Mouse (Mus musculus): ENCODE measurements around the gene Zbtb20. TPM values are rescaled to one million over a fixed set of nuclear protein-coding genes. Genes with fewer than 3 reads are reported as not detected.

Zbtb20 gene
- polyA plus RNA-seq, 1 experiment from 2014 or later, result 44.6 TPM

DNA sequence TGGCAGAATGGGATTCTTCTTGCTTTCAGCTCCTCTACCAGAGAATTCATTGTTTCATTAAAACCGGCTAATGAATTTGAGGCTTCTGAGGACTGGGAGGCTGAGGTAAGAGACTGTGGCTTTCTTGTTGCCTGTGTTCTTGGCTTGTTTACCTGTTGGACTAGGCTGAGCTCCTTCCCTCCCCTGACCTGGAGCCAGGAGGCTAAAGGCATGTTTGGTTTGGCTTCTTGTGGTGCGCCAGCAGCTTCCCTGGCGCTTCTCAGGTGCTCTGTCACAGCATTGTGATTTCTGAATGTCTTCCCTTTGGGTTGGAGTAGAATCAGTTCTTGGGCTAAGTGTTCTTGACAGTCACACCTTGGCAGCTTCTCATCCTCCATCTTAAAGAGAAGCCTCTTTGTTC, 171.0 kb downstream of the Zbtb20 start:
- H3K4me1 ChIP-seq (ENCODE audit: insufficient read depth, low read length), result no peaks in the 10 kb centered on the region
- no peak overlapping the region for H3K4me3 ChIP-seq (ENCODE audit: low read length)
- ATAC-seq (ENCODE audit: low FRiP score, low TSS enrichment), result no peak
- H3K27ac ChIP-seq (ENCODE audit: low read length), result no peak overlapping the region
- H3K4me2 ChIP-seq (replicated peaks; ENCODE audit: low read depth, low read length), result no peak overlapping the region
- WGBS, result 91% methylated on average over 3 of the region's 3 CpGs
- H3K27me3 ChIP-seq (ENCODE audit: insufficient read depth, low read length), result no peaks in the 10 kb centered on the region
- H3K9me3 ChIP-seq (ENCODE audit: low read length), result no peaks in the 10 kb centered on the region
- no peaks in the 10 kb centered on the region for H3K36me3 ChIP-seq (ENCODE audit: insufficient read depth, low read length)
- no peak overlapping the region for H3K9ac ChIP-seq (replicated peaks; ENCODE audit: low read length)

GRCm38 (mm10) chr16:43069666-43070295, 194.1 kb downstream of the Zbtb20 start:
- no peak overlapping the region for H3K4me3 ChIP-seq (ENCODE audit: low read length)
- H3K4me1 ChIP-seq (ENCODE audit: insufficient read depth, low read length), result 0 out of 2 replicates have a peak, but pooled peaks cover 11% of the 10 kb centered on the region
- no peak overlapping the region for H3K4me2 ChIP-seq (replicated peaks; ENCODE audit: low read depth, low read length)
- no peaks in the 10 kb centered on the region for H3K27me3 ChIP-seq (ENCODE audit: insufficient read depth, low read length)
- peak overlapping the region; percentile 69 for H3K27ac ChIP-seq (ENCODE audit: low read length)
- H3K36me3 ChIP-seq (ENCODE audit: insufficient read depth, low read length), result no peaks in the 10 kb centered on the region
- 59% methylated on average over 3 of the region's 3 CpGs for whole genome bisulfite sequencing
- H3K9ac ChIP-seq (replicated peaks; ENCODE audit: low read length), result no peak overlapping the region
- H3K9me3 ChIP-seq (ENCODE audit: low read length), result no peaks in the 10 kb centered on the region
- peak; percentile 94 for ATAC-seq (ENCODE audit: low FRiP score, low TSS enrichment)

DNA sequence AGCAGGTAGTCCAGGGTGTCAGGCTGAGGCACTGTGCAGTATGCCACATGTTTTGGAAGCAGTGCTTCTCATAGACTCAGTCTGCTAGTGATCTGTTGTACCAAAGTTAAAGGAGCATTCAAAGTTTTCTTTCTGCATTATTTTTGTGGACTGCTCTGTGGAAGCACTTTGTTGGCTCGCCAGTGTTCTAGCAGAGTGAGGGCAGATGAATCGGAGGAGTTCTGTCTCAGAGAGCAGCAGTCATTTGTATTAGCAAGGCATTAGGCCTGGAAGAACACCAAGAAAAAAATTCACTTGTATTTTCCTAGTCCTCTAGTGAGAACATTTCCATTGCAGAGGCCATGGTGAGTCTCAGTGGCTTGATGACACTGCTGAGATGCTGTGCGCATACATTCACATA, 196.2 kb downstream of the Zbtb20 start:
- WGBS, result 83% methylated on average over 3 of the region's 3 CpGs
- no peak overlapping the region for H3K4me2 ChIP-seq (replicated peaks; ENCODE audit: low read depth, low read length)
- H3K27ac ChIP-seq (ENCODE audit: low read length), result 0 out of 2 replicates have a peak overlapping the region, but pooled peaks have one; percentile 40
- H3K27me3 ChIP-seq (ENCODE audit: insufficient read depth, low read length), result no peaks in the 10 kb centered on the region
- no peak overlapping the region for H3K9ac ChIP-seq (replicated peaks; ENCODE audit: low read length)
- 0 out of 2 replicates have a peak, but pooled peaks cover 11% of the 10 kb centered on the region for H3K4me1 ChIP-seq (ENCODE audit: insufficient read depth, low read length)
- H3K36me3 ChIP-seq (ENCODE audit: insufficient read depth, low read length), result no peaks in the 10 kb centered on the region
- H3K4me3 ChIP-seq (ENCODE audit: low read length), result no peak overlapping the region
- no peak for ATAC-seq (ENCODE audit: low FRiP score, low TSS enrichment)
- no peaks in the 10 kb centered on the region for H3K9me3 ChIP-seq (ENCODE audit: low read length)

DNA sequence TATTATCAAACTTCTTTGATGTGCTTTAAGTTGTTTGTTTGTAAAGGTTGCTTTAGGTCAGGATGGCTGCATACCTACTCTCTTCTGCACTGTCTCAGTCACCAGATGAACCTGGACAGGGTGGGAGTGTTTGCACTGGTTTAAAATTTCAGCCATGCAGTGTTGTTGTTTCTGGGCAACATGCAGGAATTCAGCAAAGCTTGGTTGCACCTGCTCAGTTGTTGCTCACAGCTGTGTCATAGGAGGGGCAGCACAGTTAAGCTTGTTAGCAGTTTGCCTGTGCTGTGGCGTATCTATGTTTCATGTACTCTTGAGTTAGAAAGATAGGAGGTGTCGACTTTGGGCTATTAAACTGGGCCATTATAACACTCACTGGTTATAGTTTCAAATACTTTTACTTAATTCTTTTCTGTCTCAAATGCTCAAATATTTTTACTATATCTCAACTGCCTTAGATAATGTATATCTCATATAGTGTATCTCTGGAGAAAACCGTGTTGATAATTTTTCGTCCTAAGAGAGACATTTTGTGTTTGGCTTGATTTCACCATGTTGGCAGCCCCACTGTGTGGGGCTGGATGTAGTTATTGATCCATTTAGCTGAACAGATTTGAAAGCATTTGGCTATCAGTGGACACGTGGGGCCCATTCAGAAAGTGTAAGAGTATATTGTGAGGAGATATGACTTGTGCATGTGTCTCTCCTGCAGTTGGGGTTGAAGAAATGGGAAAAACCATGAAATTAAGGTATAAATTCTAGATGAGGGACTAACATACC, 197.3 kb downstream of the Zbtb20 start:
- H3K4me1 ChIP-seq (ENCODE audit: insufficient read depth, low read length), result 0 out of 2 replicates have a peak, but pooled peaks cover 11% of the 10 kb centered on the region
- no peaks in the 10 kb centered on the region for H3K27me3 ChIP-seq (ENCODE audit: insufficient read depth, low read length)
- no peak overlapping the region for H3K4me3 ChIP-seq (ENCODE audit: low read length)
- ATAC-seq (ENCODE audit: low FRiP score, low TSS enrichment), result peak; percentile 87
- H3K36me3 ChIP-seq (ENCODE audit: insufficient read depth, low read length), result no peaks in the 10 kb centered on the region
- H3K9me3 ChIP-seq (ENCODE audit: low read length), result no peaks in the 10 kb centered on the region
- H3K27ac ChIP-seq (ENCODE audit: low read length), result no peak overlapping the region
- no peak overlapping the region for H3K4me2 ChIP-seq (replicated peaks; ENCODE audit: low read depth, low read length)
- no peak overlapping the region for H3K9ac ChIP-seq (replicated peaks; ENCODE audit: low read length)
- 67% methylated on average over 5 of the region's 5 CpGs for WGBS

DNA sequence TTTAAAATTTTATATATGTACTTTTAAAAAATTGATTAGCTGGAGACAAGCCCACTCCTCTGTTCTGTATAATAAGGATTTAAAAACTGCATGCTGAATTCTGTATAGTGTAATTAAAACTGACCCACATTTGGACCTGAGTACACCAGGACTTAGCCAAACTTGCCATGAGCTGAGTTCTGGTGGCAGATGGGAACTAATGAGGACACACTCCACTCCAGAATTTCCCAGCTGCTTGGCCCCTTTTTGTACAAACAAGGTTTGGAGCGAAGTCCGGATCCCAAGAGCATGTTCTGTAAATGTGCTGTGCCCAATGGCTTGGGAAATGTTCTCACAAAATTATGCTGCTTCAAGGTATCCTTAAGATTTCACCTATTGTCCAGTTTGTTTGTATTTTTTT, 204.7 kb downstream of the Zbtb20 start:
- no peak overlapping the region; the same call in 1 of the 2 replicates for H3K27ac ChIP-seq (ENCODE audit: low read length)
- no peak for ATAC-seq (ENCODE audit: low FRiP score, low TSS enrichment)
- 49% methylated on average over 2 of the region's 2 CpGs for WGBS

DNA sequence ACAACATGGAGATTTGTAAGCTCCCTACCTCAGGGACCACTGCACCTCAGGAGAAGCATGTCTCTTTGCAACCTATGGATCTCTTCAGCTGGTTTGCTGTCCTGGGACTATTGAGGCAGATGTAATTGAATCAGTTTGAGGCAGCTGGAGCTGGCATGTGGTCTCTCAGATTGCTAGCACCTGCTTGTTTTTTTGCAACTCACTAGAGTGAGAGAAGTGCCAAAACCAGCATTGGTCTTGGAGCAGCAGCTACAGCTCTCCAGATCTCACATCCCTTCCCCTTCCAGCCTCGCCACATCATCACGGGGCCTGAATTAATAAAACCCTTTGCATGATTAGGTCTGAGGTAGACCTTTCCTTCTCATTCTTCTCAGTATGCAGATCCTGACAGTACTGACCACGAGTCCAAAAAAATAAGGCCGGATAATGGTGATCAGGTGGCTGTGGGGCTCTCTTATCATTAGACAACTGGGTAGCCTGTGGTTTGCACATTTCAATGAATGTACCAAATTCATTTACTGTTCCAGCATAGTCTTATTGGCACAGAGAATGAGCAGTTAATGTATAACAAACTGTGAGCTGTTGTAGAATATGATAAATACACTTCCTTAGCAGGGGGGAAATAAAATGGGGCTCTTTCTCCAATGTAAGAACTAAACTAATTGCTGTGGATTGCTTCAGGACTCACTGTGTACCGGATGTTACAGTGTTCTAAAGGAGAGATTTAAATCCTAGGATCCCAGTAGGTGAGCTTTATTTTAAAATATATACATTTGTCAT, 205.4 kb downstream of the Zbtb20 start:
- H3K36me3 ChIP-seq (ENCODE audit: insufficient read depth, low read length), result no peaks in the 10 kb centered on the region
- peak; percentile 31; the same call in 1 of the 2 replicates for ATAC-seq (ENCODE audit: low FRiP score, low TSS enrichment)
- H3K4me2 ChIP-seq (replicated peaks; ENCODE audit: low read depth, low read length), result no peak overlapping the region
- WGBS, result 69% methylated on average over 5 of the region's 5 CpGs
- no peaks in the 10 kb centered on the region for H3K27me3 ChIP-seq (ENCODE audit: insufficient read depth, low read length)
- no peaks in the 10 kb centered on the region for H3K9me3 ChIP-seq (ENCODE audit: low read length)
- peak overlapping the region; percentile 55 for H3K27ac ChIP-seq (ENCODE audit: low read length)
- H3K4me3 ChIP-seq (ENCODE audit: low read length), result no peak overlapping the region
- no peak overlapping the region for H3K9ac ChIP-seq (replicated peaks; ENCODE audit: low read length)
- peaks cover 10% of the 10 kb centered on the region for H3K4me1 ChIP-seq (ENCODE audit: insufficient read depth, low read length)

More for the DNA sequence above, 204.7 kb downstream of the Zbtb20 start:
- Histone ChIP-seq H3K9ac (replicated peaks; ENCODE audit: low read length) (no peak overlapping the region), H3K4me2 (replicated peaks; ENCODE audit: low read depth, low read length) (no peak overlapping the region), H3K9me3 (ENCODE audit: low read length) (no peaks in the 10 kb centered on the region), H3K36me3 (ENCODE audit: insufficient read depth, low read length) (no peaks in the 10 kb centered on the region), H3K4me3 (ENCODE audit: low read length) (no peak overlapping the region), H3K27me3 (ENCODE audit: insufficient read depth, low read length) (no peaks in the 10 kb centered on the region), H3K4me1 (ENCODE audit: insufficient read depth, low read length) (peaks cover 10% of the 10 kb centered on the region)

GRCm38 (mm10) chr16:43081995-43082394, 206.3 kb downstream of the Zbtb20 start:
- Histone ChIP-seq H3K9ac (replicated peaks; ENCODE audit: low read length) (no peak overlapping the region), H3K36me3 (ENCODE audit: insufficient read depth, low read length) (no peaks in the 10 kb centered on the region), H3K4me2 (replicated peaks; ENCODE audit: low read depth, low read length) (no peak overlapping the region), H3K4me3 (ENCODE audit: low read length) (no peak overlapping the region), H3K4me1 (ENCODE audit: insufficient read depth, low read length) (peaks cover 10% of the 10 kb centered on the region), H3K27me3 (ENCODE audit: insufficient read depth, low read length) (no peaks in the 10 kb centered on the region), H3K27ac (ENCODE audit: low read length) (no peak overlapping the region), H3K9me3 (ENCODE audit: low read length) (no peaks in the 10 kb centered on the region)
- ATAC-seq (ENCODE audit: low FRiP score, low TSS enrichment), result peak; percentile 77; the same call in 1 of the 2 replicates
- 39% methylated on average over 6 of the region's 6 CpGs for WGBS

DNA sequence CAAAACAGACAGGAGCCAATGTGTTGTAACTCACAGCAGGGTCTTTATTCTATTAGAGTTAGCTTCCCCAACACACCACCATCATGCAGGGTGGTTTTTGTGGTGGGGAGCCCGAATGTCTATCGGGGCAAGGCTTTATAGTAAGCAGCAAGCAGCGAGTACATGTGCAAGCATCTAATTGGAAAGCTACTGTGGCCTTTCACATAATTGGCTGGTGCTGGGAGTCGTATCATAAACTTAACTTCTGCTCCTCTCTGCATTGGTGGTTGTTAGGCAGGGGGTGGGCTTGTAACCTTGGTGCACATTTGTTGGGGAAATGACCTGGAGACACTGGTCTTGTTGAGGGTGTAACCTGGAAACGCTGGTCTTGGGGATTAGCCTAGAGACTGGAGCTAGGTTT, 207.1 kb downstream of the Zbtb20 start:
- WGBS, result 92% methylated on average over 5 of the region's 5 CpGs
- H3K36me3 ChIP-seq (ENCODE audit: insufficient read depth, low read length), result no peaks in the 10 kb centered on the region
- H3K27me3 ChIP-seq (ENCODE audit: insufficient read depth, low read length), result no peaks in the 10 kb centered on the region
- no peak overlapping the region for H3K4me3 ChIP-seq (ENCODE audit: low read length)
- H3K4me1 ChIP-seq (ENCODE audit: insufficient read depth, low read length), result peaks cover 10% of the 10 kb centered on the region
- H3K9ac ChIP-seq (replicated peaks; ENCODE audit: low read length), result no peak overlapping the region
- no peak overlapping the region for H3K4me2 ChIP-seq (replicated peaks; ENCODE audit: low read depth, low read length)
- H3K27ac ChIP-seq (ENCODE audit: low read length), result no peak overlapping the region
- no peak for ATAC-seq (ENCODE audit: low FRiP score, low TSS enrichment)
- no peaks in the 10 kb centered on the region for H3K9me3 ChIP-seq (ENCODE audit: low read length)

DNA sequence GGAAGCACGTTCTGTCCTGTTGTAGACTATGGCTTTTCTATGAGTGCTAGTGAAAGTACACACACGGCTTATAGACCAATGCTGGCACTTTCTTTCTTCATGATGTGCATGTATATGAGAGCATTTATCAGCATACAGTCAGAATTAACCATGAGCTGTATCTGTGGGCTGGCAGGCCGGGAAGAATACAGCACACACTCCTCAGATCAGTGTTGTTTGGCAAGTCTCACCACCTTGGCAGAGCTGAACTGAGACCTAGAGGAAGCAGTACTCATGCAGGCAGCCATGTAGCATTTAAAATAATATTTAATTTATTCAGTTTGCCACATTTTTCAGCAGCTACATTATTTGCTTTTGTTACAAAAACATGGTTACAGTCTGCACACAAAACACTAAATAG, 214.5 kb downstream of the Zbtb20 start:
- H3K4me3 ChIP-seq (ENCODE audit: low read length), result no peak overlapping the region
- H3K4me1 ChIP-seq (ENCODE audit: insufficient read depth, low read length), result no peaks in the 10 kb centered on the region
- H3K27me3 ChIP-seq (ENCODE audit: insufficient read depth, low read length), result no peaks in the 10 kb centered on the region
- H3K9ac ChIP-seq (replicated peaks; ENCODE audit: low read length), result no peak overlapping the region
- WGBS, result 84% methylated on average over 3 of the region's 3 CpGs
- H3K9me3 ChIP-seq (ENCODE audit: low read length), result no peaks in the 10 kb centered on the region
- no peak for ATAC-seq (ENCODE audit: low FRiP score, low TSS enrichment)
- H3K4me2 ChIP-seq (replicated peaks; ENCODE audit: low read depth, low read length), result no peak overlapping the region
- no peak overlapping the region for H3K27ac ChIP-seq (ENCODE audit: low read length)
- H3K36me3 ChIP-seq (ENCODE audit: insufficient read depth, low read length), result no peaks in the 10 kb centered on the region
